8 mouse cellular contexts compared by ENCODE assay signal in the genomic region with DNA sequence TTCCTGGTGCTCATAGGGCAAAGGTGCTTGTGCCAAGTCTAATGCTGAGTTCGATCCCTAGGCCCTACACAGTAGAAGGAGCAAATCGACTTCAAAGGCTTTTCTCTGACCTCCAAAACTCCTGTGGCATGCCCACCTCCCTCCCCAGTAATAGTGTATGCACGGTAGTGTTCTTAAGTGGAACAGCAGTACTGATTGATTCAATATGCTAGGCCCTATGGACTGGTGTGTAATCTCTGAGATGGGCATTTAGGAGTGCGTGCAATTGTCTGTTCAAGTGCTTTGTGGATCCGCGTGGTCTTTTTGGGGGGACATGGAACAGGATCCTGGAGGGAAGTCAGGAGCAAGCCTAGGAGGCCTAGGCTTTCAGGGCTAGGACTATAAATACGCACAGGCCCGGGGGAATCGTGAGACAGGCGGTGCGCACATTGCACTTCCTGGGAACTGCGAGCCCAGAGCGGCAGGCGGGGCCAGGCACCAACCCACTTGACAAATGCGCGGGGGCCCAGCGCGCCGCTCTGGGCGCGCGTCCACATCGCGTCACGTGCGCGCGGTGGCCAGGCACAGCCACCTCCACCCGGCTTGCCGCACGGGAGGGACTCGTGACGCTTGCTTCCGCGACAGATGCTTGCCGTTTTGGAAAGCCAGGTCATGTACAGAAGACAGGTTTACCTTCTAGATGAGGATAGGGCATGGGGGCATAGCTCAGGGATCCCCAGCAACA. TPM values are rescaled to one million over a fixed set of nuclear protein-coding genes. Genes with fewer than 3 reads are reported as not detected.
DNase-seq lines count a peak whose midpoint lies in the region; ATAC-seq and TF ChIP-seq lines count a peak whose summit lies in the region.

No protein-coding gene starts in this region.

- no peak for TF ChIP-seq CTCF in C2C12 (IDR thresholded peaks at IDR 0.05; ENCODE audit: control insufficient read depth, insufficient read depth, insufficient read length)
- TF ChIP-seq CTCF in brain, embryonic 14.5 days (IDR thresholded peaks at IDR 0.05; ENCODE audit: borderline replicate concordance, extremely low read depth, insufficient read depth, insufficient read length): no peak
- TF ChIP-seq CTCF in liver, adult 2 months (IDR thresholded peaks at IDR 0.05; ENCODE audit: low read depth, low read length): no peak

- 3% methylated on average over 36 of the region's 36 CpGs for WGBS in heart, embryonic 11.5 days (ENCODE audit: insufficient replicate concordance)
- WGBS in kidney, embryonic 16.5 days: 2% methylated on average over 36 of the region's 36 CpGs
- 2% methylated on average over 36 of the region's 36 CpGs for WGBS in liver, adult 2 months

- H3K36me3 ChIP-seq in C2C12 (ENCODE audit: control insufficient read depth, insufficient read depth) (no peaks in the 10 kb centered on the region), myocyte (ENCODE audit: control insufficient read depth, insufficient read depth) (no peaks in the 10 kb centered on the region)
- H3K36me3 ChIP-seq in erythroblast, embryonic 14.5 days (ENCODE audit: control insufficient read depth): no peaks in the 10 kb centered on the region
- H3K36me3 ChIP-seq in heart, embryonic 11.5 days (ENCODE audit: control insufficient read depth, insufficient read depth, low read length): no peaks in the 10 kb centered on the region
- H3K36me3 ChIP-seq in kidney, embryonic 16.5 days (ENCODE audit: insufficient read depth, low read length): no peaks in the 10 kb centered on the region
- no peaks in the 10 kb centered on the region for H3K36me3 ChIP-seq in liver, adult 2 months (ENCODE audit: control insufficient read depth, insufficient read depth, low read length)
- H3K36me3 ChIP-seq in splenic B cell, adult 2 months (ENCODE audit: control insufficient read depth, insufficient read depth, low read length, poor library complexity, severe bottlenecking): no peaks in the 10 kb centered on the region; the same call in 1 of the 2 replicates

- no peaks in the 10 kb centered on the region for H3K9me3 ChIP-seq in erythroblast, embryonic 14.5 days (ENCODE audit: control insufficient read depth, low read length)
- H3K9me3 ChIP-seq in heart, embryonic 11.5 days (replicated peaks; ENCODE audit: control insufficient read depth, low read length): no peaks in the 10 kb centered on the region
- no peaks in the 10 kb centered on the region for H3K9me3 ChIP-seq in kidney, embryonic 16.5 days (ENCODE audit: low read length)

- DNase-seq in brain, embryonic 14.5 days (ENCODE audit: low read depth): peak; percentile 96
- DNase-seq in liver, adult 2 months (ENCODE audit: extremely low read depth, low read depth, low spot score): peak; percentile 81
- peak; percentile 92 for DNase-seq in splenic B cell, adult 2 months (ENCODE audit: low read depth, low spot score)

- peak; percentile 63; the same call in 1 of the 2 replicates for TF ChIP-seq POLR2A in brain, embryonic 14.5 days (IDR thresholded peaks at IDR 0.05; ENCODE audit: borderline replicate concordance, extremely low read depth, insufficient read depth, insufficient read length, poor library complexity, severe bottlenecking)
- TF ChIP-seq POLR2A in liver, adult 2 months (IDR thresholded peaks at IDR 0.05; ENCODE audit: extremely low read depth, insufficient read depth, low read length): peak; percentile 73
- peak; percentile 83 for TF ChIP-seq POLR2A in myocyte (IDR thresholded peaks at IDR 0.05; ENCODE audit: insufficient read length, low read depth)

- H3K27me3 ChIP-seq in C2C12 (ENCODE audit: control insufficient read depth, insufficient read depth, insufficient read length) (no peaks in the 10 kb centered on the region), myocyte (ENCODE audit: control insufficient read depth, insufficient read depth, insufficient read length) (no peaks in the 10 kb centered on the region)
- no peaks in the 10 kb centered on the region for H3K27me3 ChIP-seq in erythroblast, embryonic 14.5 days (ENCODE audit: control insufficient read depth)
- no peaks in the 10 kb centered on the region for H3K27me3 ChIP-seq in heart, embryonic 11.5 days (ENCODE audit: control insufficient read depth, insufficient read depth, low read length)
- H3K27me3 ChIP-seq in kidney, embryonic 16.5 days (ENCODE audit: insufficient read depth, low read length): no peaks in the 10 kb centered on the region
- H3K27me3 ChIP-seq in liver, adult 2 months (ENCODE audit: control insufficient read depth, insufficient read depth, low read length): no peaks in the 10 kb centered on the region
- H3K27me3 ChIP-seq in splenic B cell, adult 2 months (ENCODE audit: control insufficient read depth, insufficient read depth, low read length, poor library complexity, severe bottlenecking): no peaks in the 10 kb centered on the region

- no peaks in the 10 kb centered on the region for H3K79me3 ChIP-seq in C2C12 (ENCODE audit: low read depth)

- H3ac ChIP-seq in C2C12 (ENCODE audit: control insufficient read depth, insufficient read length, low read depth): peak overlapping the region; percentile 69
- no peak overlapping the region for H3ac ChIP-seq in myocyte (ENCODE audit: control insufficient read depth, insufficient read length)

- H3K4me1 ChIP-seq in erythroblast, embryonic 14.5 days (ENCODE audit: control insufficient read depth): peaks cover 32% of the 10 kb centered on the region
- 0 out of 2 replicates have a peak, but pooled peaks cover 6% of the 10 kb centered on the region for H3K4me1 ChIP-seq in heart, embryonic 11.5 days (ENCODE audit: control insufficient read depth, insufficient read depth, low read length)
- peaks cover 17% of the 10 kb centered on the region for H3K4me1 ChIP-seq in kidney, embryonic 16.5 days (ENCODE audit: insufficient read depth, low read length)
- H3K4me1 ChIP-seq in liver, adult 2 months (ENCODE audit: control insufficient read depth, insufficient read depth, low read length): peaks cover 4% of the 10 kb centered on the region; the same call in 1 of the 2 replicates

- H3K9ac ChIP-seq in heart, embryonic 11.5 days (ENCODE audit: low read depth, low read length): peak overlapping the region; percentile 84
- H3K9ac ChIP-seq in kidney, embryonic 16.5 days (replicated peaks; ENCODE audit: low read length): peak overlapping the region; percentile 66
- H3K9ac ChIP-seq in liver, adult 2 months (ENCODE audit: low read depth, low read length): peak overlapping the region; percentile 76

- peak overlapping the region; percentile 86 for H3K4me2 ChIP-seq in heart, embryonic 11.5 days
- peak overlapping the region; percentile 77 for H3K4me2 ChIP-seq in kidney, embryonic 16.5 days (replicated peaks; ENCODE audit: low read depth, low read length)
- peak overlapping the region; percentile 73 for H3K4me2 ChIP-seq in myocyte (ENCODE audit: low read depth)

- no peaks in the 10 kb centered on the region for H3K79me2 ChIP-seq in C2C12 (ENCODE audit: control insufficient read depth, insufficient read depth)
- no peaks in the 10 kb centered on the region for H3K79me2 ChIP-seq in liver, adult 2 months (ENCODE audit: control insufficient read depth, insufficient read depth, low read length)
- H3K79me2 ChIP-seq in myocyte (ENCODE audit: control insufficient read depth, insufficient read depth): no peaks in the 10 kb centered on the region

- peak overlapping the region; percentile 94 for H3K27ac ChIP-seq in heart, embryonic 11.5 days (ENCODE audit: low read depth, low read length)
- peak overlapping the region; percentile 80 for H3K27ac ChIP-seq in kidney, embryonic 16.5 days (ENCODE audit: low read length)
- peak overlapping the region; percentile 88 for H3K27ac ChIP-seq in liver, adult 2 months (replicated peaks; ENCODE audit: insufficient read depth, low read depth, low read length)

- ATAC-seq in heart, embryonic 11.5 days (replicated peaks; ENCODE audit: insufficient number of reproducible peaks, low FRiP score, low TSS enrichment): peak; percentile 96
- ATAC-seq in kidney, embryonic 16.5 days (ENCODE audit: low FRiP score, low TSS enrichment): peak; percentile 96

- H3K4me3 ChIP-seq in C2C12 (ENCODE audit: insufficient read depth, poor library complexity, severe bottlenecking) (peak overlapping the region; percentile 36), myocyte (peak overlapping the region; percentile 30)
- peak overlapping the region; percentile 69 for H3K4me3 ChIP-seq in erythroblast, embryonic 14.5 days (replicated peaks)
- peak overlapping the region; percentile 56 for H3K4me3 ChIP-seq in heart, embryonic 11.5 days (ENCODE audit: low read depth, low read length)
- peak overlapping the region; percentile 52 for H3K4me3 ChIP-seq in kidney, embryonic 16.5 days (ENCODE audit: low read length)
- peak overlapping the region; percentile 50 for H3K4me3 ChIP-seq in liver, adult 2 months (ENCODE audit: insufficient read depth, low read depth, low read length)

TF ChIP-seq in myocyte, 11 proteins besides CTCF, POLR2A, EP300 and RAD21 (continues in another document):
- TF ChIP-seq USF1 (IDR thresholded peaks at IDR 0.05; ENCODE audit: low read depth) (peak; percentile 84), MAX (IDR thresholded peaks at IDR 0.05; ENCODE audit: low read depth) (no peak)

RNA-seq across cellular contexts. Expression of a gene that starts 31.1 kb away (rescaled TPM):
- polyA plus RNA-seq in C2C12 (2012; fragmentation: generic; extraction: Trizol): 169 TPM
- 279 and 342 TPM in 2 replicates for polyA plus RNA-seq in brain, embryonic 14.5 days (2012; rRNA removed)
- 26.2 and 32.3 TPM in 2 replicates for polyA plus RNA-seq in erythroblast, embryonic 14.5 days (2012)
- 379 and 381 TPM in 2 replicates for polyA plus RNA-seq in heart, embryonic 11.5 days (2014; fragmentation: Nextera tagmentation; extraction: Ambion mirVana)
- polyA plus RNA-seq in kidney, embryonic 16.5 days (2015; fragmentation: Nextera tagmentation; extraction: Ambion mirVana): 259 and 263 TPM in 2 replicates
- 137 and 162 TPM in 2 replicates for total RNA-seq in liver, adult 2 months (2014; rRNA removed)
- 32.6 and 33.0 TPM in 2 replicates for polyA plus RNA-seq in liver, adult 2 months (2012; rRNA removed)
- polyA plus RNA-seq in myocyte (2012; fragmentation: generic; extraction: Trizol): 95.0 TPM

RNA-seq across cellular contexts. Expression of a gene that starts 37.2 kb away (rescaled TPM):
- 0.25 TPM for polyA plus RNA-seq in C2C12 (2012; fragmentation: generic; extraction: Trizol)
- polyA plus RNA-seq in brain, embryonic 14.5 days (2012; rRNA removed): 2.0 and 3.7 TPM in 2 replicates
- 0.02 and 0.06 TPM in 2 replicates for polyA plus RNA-seq in erythroblast, embryonic 14.5 days (2012)
- polyA plus RNA-seq in heart, embryonic 11.5 days (2014; fragmentation: Nextera tagmentation; extraction: Ambion mirVana): 10.7 and 12.7 TPM in 2 replicates
- 5.1 and 5.3 TPM in 2 replicates for polyA plus RNA-seq in kidney, embryonic 16.5 days (2015; fragmentation: Nextera tagmentation; extraction: Ambion mirVana)
- 2.0 and 2.2 TPM in 2 replicates for total RNA-seq in liver, adult 2 months (2014; rRNA removed)
- 0.29 and 0.46 TPM in 2 replicates for polyA plus RNA-seq in liver, adult 2 months (2012; rRNA removed)
- 0.72 TPM for polyA plus RNA-seq in myocyte (2012; fragmentation: generic; extraction: Trizol)

RNA-seq across cellular contexts. Expression of a gene that starts 49.8 kb away (rescaled TPM):
- 40.8 TPM for polyA plus RNA-seq in C2C12 (2012; fragmentation: generic; extraction: Trizol)
- polyA plus RNA-seq in brain, embryonic 14.5 days (2012; rRNA removed): 82.0 and 107 TPM in 2 replicates
- polyA plus RNA-seq in erythroblast, embryonic 14.5 days (2012): 4.2 TPM in 2 replicates
- polyA plus RNA-seq in heart, embryonic 11.5 days (2014; fragmentation: Nextera tagmentation; extraction: Ambion mirVana): 174 and 178 TPM in 2 replicates
- polyA plus RNA-seq in kidney, embryonic 16.5 days (2015; fragmentation: Nextera tagmentation; extraction: Ambion mirVana): 111 and 124 TPM in 2 replicates
- total RNA-seq in liver, adult 2 months (2014; rRNA removed): 25.2 and 29.3 TPM in 2 replicates
- 12.8 and 19.6 TPM in 2 replicates for polyA plus RNA-seq in liver, adult 2 months (2012; rRNA removed)
- 67.2 TPM for polyA plus RNA-seq in myocyte (2012; fragmentation: generic; extraction: Trizol)

Comparison
In these comparisons a context has a peak if more than half of its experiments do, and no peak if none do; other contexts are left out.
1. Peak in every context shown above with its lines: DNase-seq, ATAC-seq, H3K4me3 ChIP-seq and H3K27ac ChIP-seq.